Mouse (Mus musculus): ENCODE data around the gene Zbtb8a.

- no peak for TF ChIP-seq POLR2A (IDR thresholded peaks at IDR 0.05; ENCODE audit: borderline replicate concordance, extremely low read depth, low read depth, low read length)
- TF ChIP-seq CTCF (IDR thresholded peaks at IDR 0.05; ENCODE audit: insufficient read depth, low read length), result no peak
Observed at GRCm38 (mm10) chr4:129320876-129321275, 57.0 kb downstream of the Zbtb8a start.

Measured in lung, adult 2 months (tissue).